Mouse (Mus musculus) cerebellum, postnatal 25 days (tissue): Measurements from ENCODE around the gene Rex1bd.

Experiments used
- DNase-seq, 2 experiments: peaks; one replicate each; pipeline ENCODE4 v3.0.0; 2021; ENCODE audit warnings: mixed read lengths in 2 of 2

The Rex1bd gene

DNA sequence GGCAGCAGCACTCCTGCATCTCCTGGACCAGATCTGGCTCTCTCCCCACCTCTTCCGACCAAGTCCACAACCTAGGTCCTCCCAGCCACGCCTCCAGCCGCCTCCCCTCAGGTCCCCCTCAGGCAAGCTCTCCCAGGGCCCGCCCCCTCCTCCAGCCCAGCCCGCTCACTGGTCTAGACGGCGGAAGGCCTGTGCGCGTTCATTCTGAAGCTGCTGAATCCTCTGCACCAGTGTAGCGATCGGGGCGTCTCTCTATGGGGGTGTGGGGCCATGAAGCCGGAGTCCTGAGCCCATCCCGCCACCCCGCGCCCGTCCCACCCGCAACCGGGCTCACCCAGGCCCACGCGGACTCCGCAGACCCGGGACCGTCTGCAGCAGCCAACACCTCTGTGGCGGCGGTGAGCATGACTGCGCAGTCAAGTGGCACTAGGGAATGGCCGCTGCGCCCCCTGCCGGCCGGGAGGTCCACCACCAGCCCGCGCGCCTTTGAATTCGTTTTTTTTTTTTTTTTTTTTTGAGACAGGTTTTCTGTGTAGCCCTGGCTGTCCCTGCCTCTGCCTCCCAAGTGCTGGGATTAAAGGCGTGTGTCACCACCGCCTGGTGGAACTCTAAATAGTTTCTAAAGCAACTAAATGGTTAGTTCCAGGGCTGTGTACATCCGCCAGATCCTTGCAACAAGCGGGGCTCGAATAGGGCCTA is at the start of gene Rex1bd:
Gene Rex1bd, minus strand, starts transcription at position 425 of the 699 bp plus-strand sequence.
- peak; percentile 97 for DNase-seq

DNA sequence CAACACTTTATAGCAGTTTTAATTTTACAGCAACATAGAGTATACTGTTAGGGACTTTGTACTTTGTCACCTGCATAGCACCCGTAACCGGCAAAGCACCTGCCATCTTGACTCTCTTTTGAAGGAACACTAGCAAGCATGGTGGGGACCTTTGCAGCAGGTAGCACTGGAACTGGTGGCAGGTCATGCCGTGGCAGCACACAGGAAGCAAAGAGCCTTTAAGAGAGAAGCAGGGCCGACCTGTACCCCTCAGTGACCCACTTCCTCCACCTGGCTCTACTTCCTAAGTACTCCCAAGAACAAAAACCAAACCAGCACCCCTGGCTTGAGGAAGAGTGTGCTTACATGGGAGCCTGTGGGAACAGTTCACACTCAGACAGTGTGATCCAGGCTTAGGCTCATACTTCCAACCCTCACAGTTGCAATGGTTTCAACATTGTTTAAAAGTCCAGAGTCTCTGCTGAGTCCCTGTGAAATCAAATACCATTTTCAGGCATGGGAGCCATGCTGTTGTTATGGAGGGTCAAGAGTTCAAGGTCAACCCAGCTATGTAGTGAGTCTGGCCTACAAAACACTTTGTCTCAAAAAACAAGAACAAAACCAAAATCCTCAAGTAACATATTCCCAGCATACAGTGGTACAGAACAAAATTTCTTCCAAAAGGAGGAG is 48.7 kb upstream of the Rex1bd start:
- DNase-seq, result no peak

DNA sequence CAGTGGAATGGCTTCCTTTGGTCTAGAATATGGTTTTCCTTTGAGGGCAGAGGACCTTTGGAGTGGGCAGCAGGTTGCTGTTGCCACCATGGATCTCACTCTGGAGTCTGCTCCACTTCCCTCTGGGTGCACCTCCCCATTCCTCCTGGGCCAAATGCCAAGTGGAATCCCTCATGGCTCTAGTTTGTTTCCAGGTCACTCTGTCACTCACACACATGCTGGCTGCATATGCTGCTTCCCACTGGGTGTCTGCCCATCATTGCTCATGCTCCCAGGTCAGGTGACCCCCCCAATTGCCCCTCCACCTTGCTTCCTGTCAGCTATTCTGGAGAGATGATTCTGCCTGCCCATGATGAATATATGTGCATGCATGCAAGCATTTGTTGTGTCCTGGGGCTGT is 47.2 kb upstream of the Rex1bd start:
- peak; percentile 79 to 86 for DNase-seq

DNA sequence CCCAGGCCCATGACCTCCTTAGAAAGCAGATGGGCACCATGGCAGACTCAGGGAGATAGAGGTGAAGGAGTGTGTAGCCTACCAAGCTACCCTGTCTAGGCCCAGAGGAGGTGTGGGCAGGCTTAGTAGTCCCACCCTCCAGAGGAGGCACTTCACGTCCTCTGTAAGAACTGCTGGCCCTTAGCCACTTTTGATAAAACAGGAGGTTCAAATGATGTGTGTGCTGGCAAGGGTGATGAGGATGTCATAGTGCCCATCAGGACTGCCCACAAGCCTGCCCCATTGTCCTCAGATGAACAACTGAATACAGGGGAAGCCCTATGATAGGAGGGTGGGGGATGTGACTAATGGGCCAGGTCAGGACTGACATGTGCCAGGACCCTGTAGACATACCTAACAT is 46.3 kb upstream of the Rex1bd start:
- DNase-seq, result no peak

DNA sequence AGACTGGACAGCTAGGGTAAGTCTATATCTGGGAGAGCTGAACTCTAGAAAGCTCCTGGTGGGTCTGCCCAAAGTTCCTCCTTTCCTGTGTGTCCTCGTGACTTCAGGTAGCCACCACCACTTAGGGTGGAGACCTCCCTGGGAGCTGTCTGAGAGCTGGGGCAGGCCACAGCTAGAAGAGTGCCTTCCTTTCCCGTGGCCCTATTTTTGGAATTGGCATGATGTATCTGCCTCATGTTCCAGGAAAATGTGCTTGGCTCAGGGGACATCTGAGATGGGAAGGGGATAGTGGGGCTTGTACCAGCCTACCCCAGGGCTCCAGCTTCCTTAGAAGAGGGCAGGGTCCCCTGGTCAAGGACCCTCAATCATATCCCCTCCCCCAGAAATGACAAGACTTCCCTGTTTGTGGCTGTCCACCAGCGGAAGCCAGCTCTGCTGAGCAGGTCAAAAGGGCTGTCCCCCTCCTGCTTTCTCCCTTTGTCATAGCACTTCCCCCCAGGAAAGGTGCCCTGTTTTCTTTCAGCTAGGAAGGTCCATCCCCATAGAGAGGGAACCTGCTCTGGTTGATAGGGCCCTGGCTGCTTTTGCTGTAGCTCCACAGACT is 45.1 kb upstream of the Rex1bd start:
- DNase-seq, result peak; percentile 53 to 64

DNA sequence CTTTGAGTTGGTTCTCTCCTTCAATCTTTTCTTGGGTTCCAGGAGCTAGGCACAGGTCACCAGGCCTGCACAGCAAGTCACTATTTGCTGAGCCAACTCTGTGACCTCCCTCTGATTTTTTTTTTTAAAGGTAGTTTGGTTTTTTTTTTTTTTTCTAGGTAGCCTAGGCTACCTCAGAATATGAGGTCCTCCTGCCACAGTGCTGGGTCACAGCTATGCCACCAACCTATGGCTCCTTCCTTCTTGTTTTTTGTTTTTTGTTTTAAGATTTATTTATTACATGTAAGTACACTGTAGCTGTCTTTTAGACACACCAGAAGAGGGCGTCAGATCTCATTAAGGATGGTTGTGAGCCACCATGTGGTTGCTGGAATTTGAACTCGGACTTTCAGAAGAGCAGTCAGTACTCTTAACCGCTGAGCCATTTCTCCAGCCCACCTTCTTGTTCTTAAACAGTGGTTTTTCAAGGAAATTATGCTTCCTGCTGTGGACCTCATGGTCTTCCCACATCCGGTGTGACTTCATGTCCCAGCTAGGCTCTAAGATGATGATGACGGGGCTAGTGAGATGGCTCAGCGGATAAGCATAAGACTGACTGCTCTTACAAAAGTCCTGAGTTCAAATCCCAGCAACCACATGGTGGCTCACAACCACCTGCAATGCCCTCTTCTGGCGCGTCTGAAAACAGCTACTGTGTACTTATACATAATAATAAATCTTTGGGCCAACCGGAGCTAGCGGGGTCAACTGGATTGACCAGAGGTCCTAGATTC is 43.0 kb upstream of the Rex1bd start:
- DNase-seq, result no peak

DNA sequence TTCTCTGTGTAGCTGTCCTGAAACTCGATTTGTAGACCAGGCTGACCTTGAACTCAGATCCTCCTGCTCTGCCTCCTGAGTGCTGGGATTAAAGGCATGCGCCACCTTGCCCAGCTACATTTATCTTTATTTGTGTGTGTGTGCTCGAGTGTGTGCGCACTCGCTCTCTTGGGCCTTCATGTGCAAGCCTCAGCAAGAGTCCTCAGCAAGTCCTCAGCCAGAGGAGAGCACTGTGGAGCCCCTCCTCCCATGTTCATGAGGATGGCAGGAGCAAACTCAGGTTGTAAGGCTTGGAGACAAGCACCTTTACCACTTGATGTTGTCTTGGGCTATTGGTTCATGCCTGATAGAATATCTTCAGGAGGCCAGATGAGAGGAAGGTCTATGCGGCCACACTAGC is 41.2 kb upstream of the Rex1bd start:
- DNase-seq, result no peak

DNA sequence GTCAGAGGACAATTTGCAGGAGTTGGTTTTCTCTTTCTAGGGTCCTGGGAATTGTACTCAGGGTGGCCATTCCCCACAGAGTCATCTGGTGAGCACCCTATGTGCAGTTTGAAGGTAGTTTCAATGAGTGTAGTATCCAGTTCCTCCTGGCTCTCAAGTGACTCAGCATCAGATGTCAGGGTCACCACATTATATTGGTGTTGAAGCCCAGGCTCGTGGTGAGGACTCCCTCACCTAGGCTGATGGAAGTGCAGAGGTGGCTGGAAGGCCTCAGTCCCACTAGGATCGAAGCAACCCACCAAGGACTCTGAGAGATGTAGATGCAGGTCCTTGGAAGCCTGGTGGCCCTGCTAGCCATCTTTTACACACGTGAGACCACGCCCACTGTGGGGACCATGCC is 39.9 kb upstream of the Rex1bd start:
- DNase-seq, result no peak

DNA sequence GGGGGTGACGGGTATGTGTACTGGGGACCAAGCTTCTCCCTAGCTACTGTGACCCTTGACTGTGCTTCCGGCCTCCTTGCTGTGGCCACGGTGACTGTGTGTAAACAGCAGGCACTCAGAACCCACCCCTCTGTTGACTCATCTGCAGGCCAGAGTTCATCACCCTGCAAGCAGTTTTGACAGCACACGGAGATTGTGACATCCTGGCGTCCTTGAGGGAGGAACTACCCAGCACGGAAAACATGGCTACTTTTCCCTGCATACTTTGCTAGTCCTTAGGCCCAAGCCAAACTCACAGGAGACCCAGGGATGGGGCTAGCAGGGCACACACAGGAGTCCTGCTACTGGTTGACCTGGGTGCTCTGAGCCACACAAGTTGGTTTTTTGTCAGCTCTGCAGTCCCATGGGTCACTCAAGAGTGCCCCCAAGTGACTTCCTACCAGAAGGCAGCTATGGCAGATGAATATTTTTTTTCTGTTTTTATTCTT is 37.7 kb upstream of the Rex1bd start:
- peak; percentile 35 to 49 for DNase-seq

DNA sequence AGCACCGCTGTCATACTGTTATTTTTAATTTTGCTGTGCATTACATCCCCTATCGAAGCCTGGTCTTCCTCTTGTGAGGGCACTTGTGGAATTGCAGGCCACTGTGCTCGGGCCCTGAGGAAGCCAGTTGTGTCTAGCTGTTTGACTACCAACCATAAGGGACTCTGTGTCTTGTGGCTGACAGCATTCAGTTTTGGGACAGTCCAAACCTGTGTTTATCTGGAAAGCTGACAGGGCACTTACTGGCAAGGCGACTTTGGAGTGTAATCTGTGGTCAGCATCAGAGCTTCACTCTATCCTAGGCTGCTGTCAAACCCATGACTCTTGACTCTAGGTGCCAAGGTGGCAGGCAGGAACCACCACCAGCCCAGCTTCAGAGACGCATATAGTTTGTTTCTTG is 34.5 kb upstream of the Rex1bd start:
- no peak for DNase-seq

DNA sequence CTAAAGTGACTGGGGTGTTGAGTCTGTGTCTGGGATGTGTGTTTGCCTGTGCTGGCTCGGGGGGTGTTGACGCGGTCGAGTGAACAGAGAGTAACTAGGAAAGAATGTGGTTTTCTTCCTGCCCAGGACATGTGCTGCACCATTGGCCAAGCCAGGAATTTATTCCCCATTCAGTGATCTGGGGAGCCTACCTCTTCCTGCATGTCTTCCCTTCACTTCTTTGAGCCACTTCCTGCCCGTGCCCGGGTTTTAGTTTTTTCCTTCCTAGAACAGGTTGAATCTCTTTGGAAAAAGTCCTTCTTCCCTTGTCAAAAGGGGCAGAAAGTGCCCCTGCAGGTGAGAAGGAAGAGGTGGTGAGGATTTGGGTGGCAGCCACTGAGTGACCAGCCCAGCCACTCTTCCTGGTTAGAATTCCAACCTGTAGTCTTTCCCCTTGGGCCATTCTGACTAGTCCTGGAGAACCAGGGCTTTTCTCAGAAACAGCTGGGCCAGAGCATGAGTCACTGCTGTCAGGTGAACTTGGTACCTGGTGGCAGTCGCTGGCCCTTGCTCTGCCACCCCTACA is 34.0 kb upstream of the Rex1bd start:
- no peak for DNase-seq

DNA sequence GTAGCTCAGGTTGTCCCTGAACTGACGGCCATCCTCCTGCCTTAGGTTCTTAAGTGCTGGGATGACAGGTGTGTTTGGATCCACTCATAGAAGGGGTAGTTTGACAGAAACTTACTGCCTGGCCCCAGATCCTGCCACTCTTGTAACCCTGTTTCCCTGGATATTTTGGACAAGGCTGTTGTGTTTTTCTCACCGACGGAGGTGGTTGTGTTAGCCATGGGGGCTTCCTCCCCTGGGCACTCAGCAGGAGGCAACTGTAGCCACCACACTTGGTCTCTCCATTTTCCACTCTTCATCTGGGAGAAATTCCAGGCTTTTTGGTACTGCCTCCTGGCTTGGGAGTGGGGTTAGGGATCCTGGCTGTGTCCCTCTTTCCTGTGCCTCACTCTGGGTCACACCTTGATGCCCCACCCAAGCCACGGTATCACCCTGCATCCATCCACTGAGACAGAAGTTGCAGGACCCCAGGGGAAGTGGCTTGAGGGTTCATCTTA is 33.5 kb upstream of the Rex1bd start:
- no peak for DNase-seq

DNA sequence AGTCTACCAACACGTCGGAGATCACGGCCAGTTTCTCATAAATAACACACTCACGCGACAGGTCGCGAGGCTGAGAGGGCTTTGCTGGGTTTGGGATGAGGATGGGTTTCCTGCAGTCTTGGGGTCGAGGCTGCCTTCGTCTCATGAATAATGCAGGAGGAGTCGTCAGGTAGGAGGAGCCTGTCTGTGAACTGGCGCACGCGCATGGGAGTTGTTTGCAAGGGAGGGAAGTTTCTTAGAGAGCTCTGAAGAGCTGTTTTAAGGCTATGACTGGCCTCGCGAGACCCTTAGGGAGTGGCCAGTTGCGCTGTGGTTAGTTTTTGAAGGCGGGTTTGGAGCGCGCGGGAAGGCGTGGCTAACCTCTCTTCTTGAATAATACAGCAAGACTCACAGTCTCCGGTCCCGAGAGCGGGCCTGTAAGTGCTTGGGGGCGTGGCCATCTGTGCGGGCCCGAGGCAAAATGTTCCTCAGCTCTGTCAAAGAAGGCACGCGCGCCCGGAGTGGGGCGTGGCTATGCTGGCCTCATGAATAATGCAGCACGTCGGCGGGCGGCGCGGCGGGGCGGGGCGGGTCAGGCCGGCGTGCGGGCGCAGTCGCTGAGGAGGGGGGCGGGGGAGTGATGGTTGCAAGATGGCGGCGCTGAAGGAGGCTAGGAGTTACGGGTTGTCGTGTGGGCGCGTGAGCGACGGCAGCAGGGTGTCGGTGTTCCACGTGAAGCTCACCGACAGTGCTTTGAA is 32.7 kb upstream of the Rex1bd start, which contains the start of gene Ell:
Gene Ell, plus strand, starts transcription at position 381 of the 737 bp plus-strand sequence.
- peak; percentile 99 to 100 for DNase-seq

DNA sequence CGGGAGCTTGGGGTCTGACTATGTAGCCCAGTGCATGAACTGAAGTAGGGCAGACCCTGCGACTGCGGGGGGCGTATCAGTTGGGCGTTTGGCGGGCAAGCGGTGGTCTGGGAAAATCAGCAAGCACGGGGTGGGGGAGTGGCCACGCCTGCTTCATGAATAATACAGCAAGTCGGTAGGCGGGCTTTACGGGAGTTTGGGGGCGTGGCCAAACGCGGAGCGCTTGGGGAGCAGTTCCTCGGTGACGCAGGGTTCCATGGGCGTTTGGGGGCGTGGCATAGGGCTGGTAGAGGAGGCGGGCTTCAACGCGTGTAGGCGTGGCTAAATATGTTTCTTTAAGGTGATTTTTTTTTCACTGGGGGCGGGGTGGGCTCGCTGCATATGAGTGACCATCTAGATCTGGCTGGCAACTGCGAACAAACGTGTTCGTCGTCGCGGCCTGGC is 32.1 kb upstream of the Rex1bd start:
- peak; percentile 98 to 100 for DNase-seq

DNA sequence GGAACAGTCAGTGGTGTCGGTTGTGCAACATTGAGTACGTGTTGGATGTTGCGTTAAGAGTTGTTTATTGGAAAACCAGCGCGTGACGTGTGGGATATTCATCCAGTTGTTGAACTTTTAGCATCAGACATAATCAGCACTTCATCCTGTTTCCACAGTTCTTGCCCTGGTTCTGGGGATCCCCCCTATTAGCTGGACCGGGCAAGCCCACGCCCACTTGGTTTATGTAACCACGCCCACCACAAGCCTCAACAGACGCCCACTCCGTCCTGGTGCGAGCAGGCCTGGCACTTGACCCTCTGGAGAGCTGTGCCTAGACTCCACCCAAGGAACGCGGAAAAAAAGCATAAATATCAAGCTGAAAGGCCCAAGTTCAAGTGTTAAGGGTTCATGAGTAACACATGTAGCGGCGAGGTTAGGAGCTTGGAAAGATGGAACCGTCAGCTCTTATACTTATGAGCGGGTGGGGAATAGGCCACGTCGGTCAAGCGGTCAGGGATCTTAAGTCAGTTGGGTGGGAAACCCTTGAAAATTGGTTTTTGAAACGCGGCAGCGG is 31.6 kb upstream of the Rex1bd start:
- DNase-seq, result peak; percentile 45 to 55

DNA sequence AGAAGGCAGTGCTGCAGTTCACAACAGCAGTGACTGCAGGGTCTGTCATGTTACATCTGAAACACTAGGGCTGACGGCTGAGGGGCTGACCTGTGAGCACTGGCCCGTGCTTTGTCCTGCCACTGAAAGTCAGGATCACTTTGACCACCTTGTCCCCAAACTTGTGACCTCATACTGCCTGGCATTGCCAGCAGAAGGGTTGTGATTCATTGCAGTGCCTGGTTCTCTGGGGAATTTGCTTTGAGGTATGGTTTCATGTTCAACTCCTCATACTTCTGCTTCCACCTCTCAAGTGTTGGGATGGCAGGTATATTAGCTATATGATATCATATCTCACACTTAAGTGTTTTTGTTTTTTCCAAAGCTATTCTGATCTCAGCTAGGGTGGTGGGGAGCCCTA is 29.1 kb upstream of the Rex1bd start:
- no peak for DNase-seq

DNA sequence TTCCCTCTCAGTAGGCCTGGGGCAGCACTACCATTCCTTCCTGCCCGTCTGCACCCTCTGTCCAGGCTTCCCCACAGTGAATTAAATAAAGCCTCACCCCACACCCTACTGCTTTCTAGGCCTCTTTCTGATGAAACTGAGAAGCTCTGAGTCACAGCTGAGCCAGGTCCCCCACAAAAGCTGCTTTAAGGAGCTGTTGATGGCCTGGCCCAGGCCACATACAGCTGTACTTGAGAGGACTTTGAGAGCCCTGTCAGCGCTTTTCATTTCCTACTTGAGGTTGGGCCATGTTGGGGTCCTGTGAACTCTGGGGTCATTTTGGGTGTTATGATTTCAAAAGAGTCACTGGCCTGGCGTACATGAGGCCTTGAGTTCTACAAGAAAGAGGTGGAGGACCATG is 28.7 kb upstream of the Rex1bd start:
- no peak for DNase-seq

DNA sequence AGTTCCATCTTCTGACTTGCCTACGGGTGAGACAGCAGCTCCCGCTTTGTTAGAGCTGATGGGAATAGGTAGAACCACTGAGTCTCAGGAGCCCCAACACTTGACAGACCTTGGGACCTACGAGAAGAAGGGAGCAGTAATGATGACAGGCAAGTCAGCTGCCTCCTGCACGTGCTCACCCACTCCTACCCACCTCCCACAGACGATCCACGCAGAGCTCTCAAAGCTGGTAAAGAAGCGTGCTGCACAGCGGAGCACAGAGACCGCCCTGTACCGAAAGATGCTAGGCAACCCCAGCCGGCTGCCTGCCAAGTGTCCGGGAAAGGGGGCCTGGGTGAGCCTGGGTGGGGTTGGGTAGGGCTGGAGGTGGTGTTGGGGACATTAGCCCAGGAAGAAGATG is 27.7 kb upstream of the Rex1bd start:
- DNase-seq, result no peak

DNA sequence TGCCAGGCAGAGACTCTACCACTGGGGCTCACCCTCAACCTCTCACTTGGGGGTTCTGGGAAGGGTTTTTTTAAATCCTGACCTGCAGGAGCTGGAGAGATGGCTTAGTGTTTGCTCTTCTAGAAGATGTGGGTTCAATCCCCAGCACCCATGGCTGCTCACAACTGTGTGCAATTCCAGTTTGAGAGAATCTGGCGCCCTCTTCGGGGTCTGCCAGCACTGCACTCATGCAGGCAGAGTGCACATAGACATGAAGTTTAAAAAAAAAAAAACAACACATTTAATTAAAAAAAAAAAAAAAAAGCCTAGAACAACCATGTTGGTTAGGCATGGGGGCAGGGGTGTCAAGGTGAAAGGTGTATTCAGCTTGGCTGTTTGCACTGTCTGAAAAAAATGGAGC is 23.8 kb upstream of the Rex1bd start:
- no peak for DNase-seq

DNA sequence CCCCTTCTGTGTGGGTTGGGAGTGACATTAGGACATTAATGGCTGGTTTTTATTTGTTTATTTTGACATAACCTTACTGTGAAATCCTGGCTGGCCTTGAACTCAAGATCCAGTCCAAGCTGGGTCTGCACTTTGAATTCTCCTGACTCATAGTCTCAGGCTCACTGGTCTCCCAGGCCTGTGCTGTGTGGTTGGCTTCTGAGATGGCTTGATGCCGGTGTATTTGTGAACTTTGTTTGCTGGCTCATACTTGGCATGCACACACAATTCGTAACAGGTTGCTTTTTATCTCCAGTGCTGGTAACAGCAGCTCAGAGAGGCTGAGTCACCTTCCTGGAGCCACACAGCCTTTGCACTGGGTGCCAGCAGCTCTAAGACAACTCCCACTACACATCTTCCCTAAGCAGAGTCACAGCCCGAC is 23.2 kb upstream of the Rex1bd start:
- no peak for DNase-seq

DNA sequence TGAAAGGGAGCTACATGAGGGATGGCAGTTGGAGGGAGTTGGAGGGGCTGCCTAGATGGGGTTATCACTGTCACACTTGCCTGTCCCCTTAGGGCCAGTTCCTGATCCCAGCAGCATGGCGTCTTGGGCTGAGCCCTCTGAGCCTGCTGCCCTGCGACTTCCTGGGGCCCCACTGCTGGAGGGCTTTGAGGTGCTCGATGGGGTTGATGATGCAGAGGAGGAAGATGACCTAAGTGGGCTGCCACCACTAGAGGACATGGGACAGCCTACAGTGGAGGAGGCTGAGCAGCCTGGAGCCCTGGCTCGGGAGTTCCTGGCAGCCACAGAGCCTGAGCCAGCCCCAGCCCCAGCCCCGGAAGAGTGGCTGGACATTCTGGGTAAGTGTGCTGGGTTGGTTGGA is 22.7 kb upstream of the Rex1bd start:
- no peak for DNase-seq
